Mouse (Mus musculus): Measurements from ENCODE around the gene Mmel1. TPM values are rescaled to one million over a fixed set of nuclear protein-coding genes. Genes with fewer than 3 reads are reported as not detected.

The Mmel1 gene
- total RNA-seq (2022), result 1 to 10 TPM in 2 of 4 experiments, under 1 TPM in 2; 0.37 to 1.2 (median 0.78) TPM

- no peak for DNase-seq (ENCODE audit: low spot score in 2 of 2)
Measured at GRCm38 (mm10) chr4:154869440-154869839, at the start of gene Mmel1. Gene Mmel1, plus strand, starts transcription at chr4:154869585.

- DNase-seq (ENCODE audit: low spot score in 2 of 2), result no peak
Measured at GRCm38 (mm10) chr4:154825662-154826061, 43.7 kb upstream of the Mmel1 start.

GRCm38 (mm10) chr4:154826224-154826623 lies 43.2 kb upstream of the Mmel1 start:
- DNase-seq (ENCODE audit: low spot score in 2 of 2), result no peak

GRCm38 (mm10) chr4:154827181-154827580 lies 42.2 kb upstream of the Mmel1 start:
- DNase-seq (ENCODE audit: low spot score in 2 of 2), result no peak

GRCm38 (mm10) chr4:154827861-154828610 lies 41.3 kb upstream of the Mmel1 start:
- no peak for DNase-seq (ENCODE audit: low spot score in 2 of 2)

GRCm38 (mm10) chr4:154831915-154832573 lies 37.3 kb upstream of the Mmel1 start:
- no peak for DNase-seq (ENCODE audit: low spot score in 2 of 2)

- DNase-seq (ENCODE audit: low spot score in 2 of 2), result no peak
Measured at GRCm38 (mm10) chr4:154836183-154836915, 33.0 kb upstream of the Mmel1 start.

- DNase-seq (ENCODE audit: low spot score in 2 of 2), result peak in 1 of 2 experiments; percentile 34
Measured at GRCm38 (mm10) chr4:154837170-154837569, 32.2 kb upstream of the Mmel1 start, which contains the start of gene Ttc34. Gene Ttc34, plus strand, starts transcription at chr4:154837459.

GRCm38 (mm10) chr4:154838741-154839140 lies 30.6 kb upstream of the Mmel1 start:
- peak in 1 of 2 experiments; percentile 4 for DNase-seq (ENCODE audit: low spot score in 2 of 2)

GRCm38 (mm10) chr4:154839406-154839805 lies 30.0 kb upstream of the Mmel1 start:
- no peak for DNase-seq (ENCODE audit: low spot score in 2 of 2)

GRCm38 (mm10) chr4:154852696-154853095 lies 16.7 kb upstream of the Mmel1 start:
- DNase-seq (ENCODE audit: low spot score in 2 of 2), result peak in 1 of 2 experiments; percentile 2

- no peak for DNase-seq (ENCODE audit: low spot score in 2 of 2)
Measured at GRCm38 (mm10) chr4:154853881-154854280, 15.5 kb upstream of the Mmel1 start.

GRCm38 (mm10) chr4:154854676-154855345 lies 14.6 kb upstream of the Mmel1 start:
- peak in 1 of 2 experiments; percentile 5 for DNase-seq (ENCODE audit: low spot score in 2 of 2)

GRCm38 (mm10) chr4:154855721-154856479 lies 13.5 kb upstream of the Mmel1 start:
- peak; percentile 78 to 93 for DNase-seq (ENCODE audit: low spot score in 2 of 2)

GRCm38 (mm10) chr4:154856480-154856837 lies 12.9 kb upstream of the Mmel1 start:
- peak in 1 of 2 experiments; percentile 5 for DNase-seq (ENCODE audit: low spot score in 2 of 2)

- no peak for DNase-seq (ENCODE audit: low spot score in 2 of 2)
Measured at GRCm38 (mm10) chr4:154856882-154857281, 12.5 kb upstream of the Mmel1 start.

- DNase-seq (ENCODE audit: low spot score in 2 of 2), result peak in 1 of 2 experiments; percentile 10
Measured at GRCm38 (mm10) chr4:154857366-154858240, 11.8 kb upstream of the Mmel1 start.

GRCm38 (mm10) chr4:154858601-154859000 lies 10.8 kb upstream of the Mmel1 start:
- DNase-seq (ENCODE audit: low spot score in 2 of 2), result no peak

- DNase-seq (ENCODE audit: low spot score in 2 of 2), result no peak
Measured at GRCm38 (mm10) chr4:154861967-154862366, 7.4 kb upstream of the Mmel1 start.

Data from left cerebral cortex, adult 8-10 months (tissue).